Mouse (Mus musculus): ENCODE measurements at regions not wholly inside any gene's neighbourhood (a gene's known extent, or its start where the extent isn't known, plus 50 kb on each side); places are given as distances from the start of the nearest gene placed in this dataset.

GRCm38 (mm10) chr19:59646656-59647055, 188.5 kb downstream of the Emx2 start:
- TF ChIP-seq EP300 (IDR thresholded peaks at IDR 0.05; ENCODE audit: low read depth), result no peak
- no peak for TF ChIP-seq CTCF (IDR thresholded peaks at IDR 0.05; ENCODE audit: low read depth)
- 68% methylated on average over 7 of the region's 7 CpGs for WGBS
- no peak for DNase-seq (ENCODE audit: low spot score)

GRCm38 (mm10) chr19:59649421-59649820, 191.2 kb downstream of the Emx2 start:
- DNase-seq (ENCODE audit: low spot score) (no peak), ATAC-seq (ENCODE audit: insufficient read depth, low read depth) (no peak)
- no peak overlapping the region for H3K9ac ChIP-seq (replicated peaks; ENCODE audit: low read depth, low read length)
- H3K36me3 ChIP-seq (replicated peaks; ENCODE audit: control insufficient read depth, insufficient read depth, low read length), result no peaks in the 10 kb centered on the region
- no peaks in the 10 kb centered on the region for H3K4me1 ChIP-seq (ENCODE audit: control insufficient read depth, insufficient read depth)
- no peak overlapping the region for H3K4me2 ChIP-seq (ENCODE audit: low read depth, low read length)
- no peak overlapping the region for H3K4me3 ChIP-seq (ENCODE audit: low read depth, low read length)
- H3K9me3 ChIP-seq (replicated peaks; ENCODE audit: control insufficient read depth, low read length), result no peaks in the 10 kb centered on the region
- no peak overlapping the region for H3K27ac ChIP-seq (ENCODE audit: low read depth)
- WGBS, result 88% methylated on average over 5 of the region's 5 CpGs
- TF ChIP-seq EP300 (IDR thresholded peaks at IDR 0.05; ENCODE audit: low read depth), result no peak
- TF ChIP-seq CTCF (IDR thresholded peaks at IDR 0.05; ENCODE audit: low read depth), result no peak
- H3K27me3 ChIP-seq (ENCODE audit: control insufficient read depth, insufficient read depth, low read length), result no peaks in the 10 kb centered on the region

More at GRCm38 (mm10) chr19:59646656-59647055, 188.5 kb downstream of the Emx2 start:
- H3K4me1 ChIP-seq (ENCODE audit: control insufficient read depth, insufficient read depth), result no peaks in the 10 kb centered on the region
- H3K36me3 ChIP-seq (replicated peaks; ENCODE audit: control insufficient read depth, insufficient read depth, low read length), result no peaks in the 10 kb centered on the region
- no peak overlapping the region for H3K4me3 ChIP-seq (ENCODE audit: low read depth, low read length)
- ATAC-seq (ENCODE audit: insufficient read depth, low read depth), result no peak
- H3K27ac ChIP-seq (ENCODE audit: low read depth), result no peak overlapping the region
- H3K27me3 ChIP-seq (ENCODE audit: control insufficient read depth, insufficient read depth, low read length), result no peaks in the 10 kb centered on the region
- H3K4me2 ChIP-seq (ENCODE audit: low read depth, low read length), result no peak overlapping the region
- H3K9ac ChIP-seq (replicated peaks; ENCODE audit: low read depth, low read length), result no peak overlapping the region
- H3K9me3 ChIP-seq (replicated peaks; ENCODE audit: control insufficient read depth, low read length), result no peaks in the 10 kb centered on the region

- Histone ChIP-seq H3K9ac (replicated peaks; ENCODE audit: low read depth, low read length) (no peak overlapping the region), H3K27me3 (ENCODE audit: control insufficient read depth, insufficient read depth, low read length) (no peaks in the 10 kb centered on the region), H3K4me1 (ENCODE audit: control insufficient read depth, insufficient read depth) (no peaks in the 10 kb centered on the region), H3K9me3 (replicated peaks; ENCODE audit: control insufficient read depth, low read length) (no peaks in the 10 kb centered on the region), H3K36me3 (replicated peaks; ENCODE audit: control insufficient read depth, insufficient read depth, low read length) (no peaks in the 10 kb centered on the region), H3K27ac (ENCODE audit: low read depth) (no peak overlapping the region), H3K4me2 (ENCODE audit: low read depth, low read length) (no peak overlapping the region), H3K4me3 (ENCODE audit: low read depth, low read length) (no peak overlapping the region)
- ATAC-seq (ENCODE audit: insufficient read depth, low read depth) (no peak), DNase-seq (ENCODE audit: low spot score) (no peak)
- WGBS, result 55% methylated on average over 10 of the region's 10 CpGs
- no peak for TF ChIP-seq EP300 (IDR thresholded peaks at IDR 0.05; ENCODE audit: low read depth)
- no peak for TF ChIP-seq CTCF (IDR thresholded peaks at IDR 0.05; ENCODE audit: low read depth)
Observed at GRCm38 (mm10) chr19:59650611-59651329, 192.6 kb downstream of the Emx2 start.

GRCm38 (mm10) chr19:59653631-59654367, 195.6 kb downstream of the Emx2 start:
- ATAC-seq (ENCODE audit: insufficient read depth, low read depth) (no peak), DNase-seq (ENCODE audit: low spot score) (no peak)
- Histone ChIP-seq H3K4me3 (ENCODE audit: low read depth, low read length) (no peak overlapping the region), H3K27me3 (ENCODE audit: control insufficient read depth, insufficient read depth, low read length) (no peaks in the 10 kb centered on the region), H3K9ac (replicated peaks; ENCODE audit: low read depth, low read length) (no peak overlapping the region), H3K9me3 (replicated peaks; ENCODE audit: control insufficient read depth, low read length) (no peaks in the 10 kb centered on the region), H3K36me3 (replicated peaks; ENCODE audit: control insufficient read depth, insufficient read depth, low read length) (no peaks in the 10 kb centered on the region), H3K27ac (ENCODE audit: low read depth) (no peak overlapping the region), H3K4me2 (ENCODE audit: low read depth, low read length) (no peak overlapping the region), H3K4me1 (ENCODE audit: control insufficient read depth, insufficient read depth) (no peaks in the 10 kb centered on the region)
- 48% methylated on average over 18 of the region's 18 CpGs for WGBS
- TF ChIP-seq CTCF (IDR thresholded peaks at IDR 0.05; ENCODE audit: low read depth) (no peak), EP300 (IDR thresholded peaks at IDR 0.05; ENCODE audit: low read depth) (no peak)

GRCm38 (mm10) chr19:59655321-59655720, 197.1 kb downstream of the Emx2 start:
- no peaks in the 10 kb centered on the region for H3K36me3 ChIP-seq (replicated peaks; ENCODE audit: control insufficient read depth, insufficient read depth, low read length)
- H3K9me3 ChIP-seq (replicated peaks; ENCODE audit: control insufficient read depth, low read length), result no peaks in the 10 kb centered on the region
- ATAC-seq (ENCODE audit: insufficient read depth, low read depth), result no peak
- H3K27me3 ChIP-seq (ENCODE audit: control insufficient read depth, insufficient read depth, low read length), result no peaks in the 10 kb centered on the region
- H3K4me3 ChIP-seq (ENCODE audit: low read depth, low read length), result no peak overlapping the region
- no peak overlapping the region for H3K9ac ChIP-seq (replicated peaks; ENCODE audit: low read depth, low read length)
- TF ChIP-seq EP300 (IDR thresholded peaks at IDR 0.05; ENCODE audit: low read depth), result no peak
- no peak for TF ChIP-seq CTCF (IDR thresholded peaks at IDR 0.05; ENCODE audit: low read depth)
- no peaks in the 10 kb centered on the region for H3K4me1 ChIP-seq (ENCODE audit: control insufficient read depth, insufficient read depth)
- whole genome bisulfite sequencing, result 88% methylated on average over 2 of the region's 2 CpGs
- H3K27ac ChIP-seq (ENCODE audit: low read depth), result no peak overlapping the region
- DNase-seq (ENCODE audit: low spot score), result no peak
- no peak overlapping the region for H3K4me2 ChIP-seq (ENCODE audit: low read depth, low read length)
